Mouse (Mus musculus): ENCODE results near the gene Ddx59.

Ddx59 gene

DNA sequence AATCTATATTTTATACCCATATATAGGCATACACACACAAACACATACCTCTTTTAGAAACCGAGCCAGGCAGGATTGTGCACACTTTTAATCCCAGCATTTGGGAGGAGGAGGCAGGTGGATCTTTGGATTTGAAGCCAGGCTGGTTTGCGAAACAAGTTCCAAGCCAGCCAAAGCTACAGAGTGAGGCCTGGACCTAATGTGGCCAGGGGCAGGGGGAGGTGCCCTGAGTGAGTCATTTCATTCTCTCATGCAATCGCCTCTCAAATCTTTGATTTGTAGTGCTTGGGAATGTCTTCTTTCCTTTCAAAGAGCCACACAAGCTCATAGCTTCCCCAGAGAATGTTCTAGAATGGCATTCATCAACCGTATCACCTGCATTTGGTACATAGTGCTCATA is 54.3 kb downstream of the Ddx59 start:
- no peak overlapping the region for H3K4me3 ChIP-seq (replicated peaks; ENCODE audit: low read length)
- peaks cover 60% of the 10 kb centered on the region for H3K36me3 ChIP-seq (ENCODE audit: insufficient read depth, low read length)
- no peaks in the 10 kb centered on the region for H3K9me3 ChIP-seq (ENCODE audit: low read length)
- TF ChIP-seq NANOG (IDR thresholded peaks at IDR 0.05; ENCODE audit: borderline replicate concordance, low read length) (no peak), POU5F1 (IDR thresholded peaks at IDR 0.05; ENCODE audit: borderline replicate concordance, low read length) (no peak), CTCF (conservative IDR thresholded peaks at IDR 0.05; ENCODE audit: low read length) (no peak)
- no peaks in the 10 kb centered on the region for H3K27me3 ChIP-seq (ENCODE audit: insufficient read depth, low read length)
- H3K4me1 ChIP-seq (replicated peaks; ENCODE audit: low read depth, low read length), result peaks cover 69% of the 10 kb centered on the region

DNA sequence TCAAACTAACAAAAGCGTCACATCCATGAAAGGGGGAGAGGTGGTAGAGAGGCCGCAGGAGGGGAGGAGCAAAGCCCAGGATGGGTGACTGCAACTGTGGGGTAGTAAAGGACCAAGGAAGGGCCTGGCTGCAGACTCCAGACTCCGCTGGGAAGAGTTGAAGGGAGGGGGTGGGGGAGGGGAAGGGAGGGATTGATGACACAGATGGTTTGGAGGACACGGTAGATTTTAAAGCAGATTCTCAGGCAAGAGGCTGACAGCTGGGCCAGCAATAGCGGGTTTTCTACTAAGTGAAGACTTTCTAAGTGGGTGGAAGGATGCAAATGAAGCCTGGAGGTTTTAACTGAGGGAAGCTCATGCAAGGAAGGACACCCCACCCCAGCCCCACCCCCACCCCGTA is 55.4 kb downstream of the Ddx59 start:
- Histone ChIP-seq H3K4me3 (replicated peaks; ENCODE audit: low read length) (no peak overlapping the region; the same call in 1 of the 2 replicates), H3K9me3 (ENCODE audit: low read length) (no peaks in the 10 kb centered on the region), H3K4me1 (replicated peaks; ENCODE audit: low read depth, low read length) (peaks cover 69% of the 10 kb centered on the region), H3K27me3 (ENCODE audit: insufficient read depth, low read length) (no peaks in the 10 kb centered on the region), H3K36me3 (ENCODE audit: insufficient read depth, low read length) (peaks cover 70% of the 10 kb centered on the region)
- no peak for TF ChIP-seq NANOG (IDR thresholded peaks at IDR 0.05; ENCODE audit: borderline replicate concordance, low read length)
- TF ChIP-seq CTCF (conservative IDR thresholded peaks at IDR 0.05; ENCODE audit: low read length), result no peak
- no peak for TF ChIP-seq POU5F1 (IDR thresholded peaks at IDR 0.05; ENCODE audit: borderline replicate concordance, low read length)
